Mouse (Mus musculus) C2C12 (cell line): ENCODE data around the gene Cmtm2a.

ENCODE experiments used
- CEBPB ChIP-seq: IDR thresholded peaks from one replicate; pipeline ENCODE4 v1.6.1; 2011; ENCODE audit warnings: low read depth, mild to moderate bottlenecking, control low read depth, moderate library complexity
- CTCF ChIP-seq: IDR thresholded peaks from one replicate; pipeline ENCODE4 v1.5.1; 2011; ENCODE audit not compliant: control insufficient read depth, insufficient read depth, insufficient read length
- MYOD1 ChIP-seq: IDR thresholded peaks from one replicate; pipeline ENCODE4 v1.6.1; 2011; ENCODE audit warnings: low read depth; ENCODE audit not compliant: control insufficient read depth, insufficient read length
- USF1 ChIP-seq: IDR thresholded peaks from one replicate; pipeline ENCODE4 v1.6.1; 2011; ENCODE audit warnings: low read depth, mild to moderate bottlenecking, control low read depth, moderate library complexity

- TF ChIP-seq CTCF: no peak
- no peak for TF ChIP-seq USF1
- TF ChIP-seq MYOD1: no peak
- TF ChIP-seq CEBPB: no peak
Observed at GRCm38 (mm10) chr8:104247054-104247907, 45.7 kb downstream of the Cmtm2a start.
